Mouse (Mus musculus) inflammation-experienced regulatory T-cells (primary cell): ENCODE results near the gene Mrgprx1. TPM values are rescaled to one million over a fixed set of nuclear protein-coding genes. Genes with fewer than 3 reads are reported as not detected.

Source experiments
- polyA plus RNA-seq, 2 experiments: library from polyadenylated mRNA; unstranded; fragments of 100-300 nt; shearing (Covaris generic); gene quantifications; one replicate each; pipeline ENCODE4 v1.2.1; 2017

Mrgprx1 gene
- polyA plus RNA-seq, result not detected

GRCm38 (mm10) chr7:48027497-48027896, at the start of gene Mrgprx1:
Gene Mrgprx1 (minus strand): TSS chr7:48027597.

DNA sequence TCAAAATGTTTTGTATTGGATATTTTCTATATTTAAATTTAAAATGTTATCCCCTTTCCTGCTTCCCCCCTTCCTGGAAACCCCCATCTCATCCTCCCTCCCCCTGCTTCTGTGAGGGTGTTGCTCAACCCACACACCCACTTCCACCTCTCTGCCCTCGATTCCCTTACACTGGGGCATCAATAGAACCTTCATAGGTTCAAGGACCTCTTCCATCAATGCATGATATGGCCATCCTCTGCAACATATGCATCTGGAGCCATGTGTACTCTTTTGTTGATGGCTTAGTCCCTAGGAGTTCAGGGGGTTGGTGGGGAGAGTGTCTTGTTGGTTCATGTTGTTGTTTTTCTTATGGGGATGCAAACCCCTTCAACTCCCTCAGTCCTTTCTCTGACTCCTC, 45.4 kb downstream of the Mrgprx1 start, which contains the start of gene Mrgpra4:
Gene Mrgpra4 (minus strand): TSS at position 101 of the 400 bp plus-strand sequence.

Other genes starting within 250 kb of the Mrgprx1 start
- gene Mrgpra4, start 45.5 kb downstream of the Mrgprx1 start, polyA plus RNA-seq, result not detected
- 1 to 10 TPM in 1 of 2 experiments, not detected in 1; 3.1 TPM for gene Mrgprb5, start 141.4 kb upstream of the Mrgprx1 start, polyA plus RNA-seq
- gene Mrgprb4, start 171.7 kb upstream of the Mrgprx1 start, polyA plus RNA-seq, result under 1 TPM in 1 of 2 experiments, not detected in 1; 0.30 TPM